In genomic region chr13:37481514-37481913, GRCm38 (mm10) we compare ENCODE assay signal across 11 mouse cellular contexts.
DNase-seq lines count a peak whose midpoint lies in the region; ATAC-seq and TF ChIP-seq lines count a peak whose summit lies in the region.
"Had no signal": no experiment of that assay in that cellular context is flagged by ENCODE, and none has a peak within 500 bp of the region (broad histone marks: within the 10 kb centered on the region; RNA-seq: fewer than 3 reads in every experiment).

No protein-coding gene starts in this region.

- 67% methylated on average over 5 of the region's 5 CpGs for WGBS in heart, embryonic 12.5 days
- 64% methylated on average over 4 of the region's 5 CpGs for WGBS in stomach, embryonic 14.5 days
- 65% methylated on average over 5 of the region's 5 CpGs for WGBS in stomach, postnatal 0 days

- no peak overlapping the region for H3K9ac ChIP-seq in heart, embryonic 12.5 days
- no peak overlapping the region for H3K9ac ChIP-seq in stomach, embryonic 14.5 days (replicated peaks; ENCODE audit: low read depth, low read length)
- H3K9ac ChIP-seq in stomach, postnatal 0 days (ENCODE audit: low read length) = no peak overlapping the region
- H3K9ac ChIP-seq: liver, embryonic 14.5 days had no signal

- H3K4me3 ChIP-seq in heart, embryonic 12.5 days = no peak overlapping the region
- no peak overlapping the region for H3K4me3 ChIP-seq in layer of hippocampus, adult 2 months
- H3K4me3 ChIP-seq in stomach, embryonic 14.5 days (ENCODE audit: low read depth, low read length) = no peak overlapping the region
- no peak overlapping the region for H3K4me3 ChIP-seq in stomach, postnatal 0 days (ENCODE audit: low read depth, low read length)

- TF ChIP-seq CTCF in layer of hippocampus, adult 2 months (conservative IDR thresholded peaks at IDR 0.05) = no peak
- no peak for TF ChIP-seq CTCF in stomach, postnatal 0 days (IDR thresholded peaks at IDR 0.05; ENCODE audit: low read depth)

- H3K27me3 ChIP-seq in heart, embryonic 12.5 days (replicated peaks) = no peaks in the 10 kb centered on the region
- no peaks in the 10 kb centered on the region for H3K27me3 ChIP-seq in stomach, embryonic 14.5 days (ENCODE audit: control insufficient read depth, insufficient read depth, low read length)
- H3K27me3 ChIP-seq in stomach, postnatal 0 days (ENCODE audit: control insufficient read depth, insufficient read depth, low read length) = no peaks in the 10 kb centered on the region

- no peaks in the 10 kb centered on the region for H3K9me3 ChIP-seq in heart, embryonic 12.5 days (replicated peaks)
- H3K9me3 ChIP-seq in stomach, embryonic 14.5 days (ENCODE audit: control insufficient read depth, low read depth, low read length) = no peaks in the 10 kb centered on the region
- H3K9me3 ChIP-seq in stomach, postnatal 0 days (ENCODE audit: control insufficient read depth, low read length) = no peaks in the 10 kb centered on the region

- TF ChIP-seq EP300 in stomach, postnatal 0 days (optimal IDR thresholded peaks at IDR 0.05) = no peak

- DNase-seq in heart, adult 18-20 months = no peak
- DNase-seq in layer of hippocampus, adult 2 months (ENCODE audit: low spot score in 2 of 2) = no peak
- no peak for DNase-seq in layer of hippocampus, adult 18-20 months (ENCODE audit: low spot score in 2 of 2)
- DNase-seq in stomach, postnatal 0 days (ENCODE audit: low spot score) = no peak
- DNase-seq in retina, embryonic 14.5 days (ENCODE audit: low spot score) = no peak
- DNase-seq: cerebellum, postnatal 36 days; right cerebral cortex, postnatal 14 days; thymus, postnatal 36 days had no signal

- peaks cover 42% of the 10 kb centered on the region for H3K4me1 ChIP-seq in heart, embryonic 12.5 days (replicated peaks)
- peaks cover 31% of the 10 kb centered on the region for H3K4me1 ChIP-seq in stomach, embryonic 14.5 days (ENCODE audit: control insufficient read depth, insufficient read depth, low read length)
- H3K4me1 ChIP-seq in stomach, postnatal 0 days (replicated peaks; ENCODE audit: control insufficient read depth, insufficient read depth) = peaks cover 6% of the 10 kb centered on the region

- H3K4me2 ChIP-seq in heart, embryonic 12.5 days = no peak overlapping the region
- H3K4me2 ChIP-seq in stomach, embryonic 14.5 days (replicated peaks; ENCODE audit: low read depth, low read length) = no peak overlapping the region
- no peak overlapping the region for H3K4me2 ChIP-seq in stomach, postnatal 0 days (replicated peaks; ENCODE audit: low read depth)

- H3K27ac ChIP-seq in heart, embryonic 12.5 days (ENCODE audit: poor library complexity, severe bottlenecking) = peak overlapping the region; percentile 88; the same call in 1 of the 2 replicates
- H3K27ac ChIP-seq in layer of hippocampus, adult 2 months = peak overlapping the region; percentile 89; the same call in 1 of the 2 replicates
- H3K27ac ChIP-seq in stomach, embryonic 14.5 days (ENCODE audit: low read length) = peak overlapping the region; percentile 87; the same call in 1 of the 2 replicates
- no peak overlapping the region for H3K27ac ChIP-seq in stomach, postnatal 0 days (replicated peaks)
- H3K27ac ChIP-seq: liver, embryonic 14.5 days had no signal

- H3K36me3 ChIP-seq in heart, embryonic 12.5 days = no peaks in the 10 kb centered on the region
- H3K36me3 ChIP-seq in stomach, embryonic 14.5 days (ENCODE audit: control insufficient read depth, insufficient read depth, low read length) = no peaks in the 10 kb centered on the region
- no peaks in the 10 kb centered on the region for H3K36me3 ChIP-seq in stomach, postnatal 0 days (ENCODE audit: control insufficient read depth, insufficient read depth, low read length)

- ATAC-seq in heart, embryonic 12.5 days (ENCODE audit: insufficient number of reproducible peaks, low FRiP score) = no peak
- ATAC-seq in stomach, embryonic 14.5 days (ENCODE audit: insufficient number of reproducible peaks, insufficient read depth, low FRiP score, low read depth) = no peak
- ATAC-seq in stomach, postnatal 0 days (ENCODE audit: low FRiP score, low TSS enrichment) = no peak
